Mouse (Mus musculus) neural tube, embryonic 11.5 days (tissue): Measurements from ENCODE around the gene Exoc3l2. TPM values are rescaled to one million over a fixed set of nuclear protein-coding genes. Genes with fewer than 3 reads are reported as not detected.

Experiments
- ATAC-seq: fragments of 200-750 bp; cut with Nextera tagmentation; 2 replicates; pipeline ENCODE4 v1.8.0; 2017; ENCODE audit warnings: moderate number of reproducible peaks, mild to moderate bottlenecking, moderate TSS enrichment, moderate library complexity; ENCODE audit not compliant: insufficient read depth, low FRiP score, low TSS enrichment
- DNase-seq: peaks from one replicate; pipeline ENCODE4 v3.0.0-alpha.2; 2015; ENCODE audit warnings: low spot score
- H3K27ac ChIP-seq: fragments of 300-500 bp; sonication (generic); 2 replicates; pipeline ENCODE4 v1.5.1; 2014; ENCODE audit warnings: low read depth, mild to moderate bottlenecking, low read length
- H3K27me3 ChIP-seq: fragments of 300-500 bp; sonication (generic); 2 replicates; pipeline ENCODE4 v1.6.1; 2014; ENCODE audit warnings: mild to moderate bottlenecking, low read length, mixed read lengths; ENCODE audit not compliant: control insufficient read depth, insufficient read depth
- H3K36me3 ChIP-seq: fragments of 300-500 bp; sonication (generic); 2 replicates; pipeline ENCODE4 v1.6.1; 2014; ENCODE audit warnings: mild to moderate bottlenecking, low read length, moderate library complexity, mixed read lengths; ENCODE audit not compliant: control insufficient read depth, insufficient read depth
- H3K4me1 ChIP-seq: fragments of 300-500 bp; sonication (generic); 2 replicates; pipeline ENCODE4 v1.6.1; 2014; ENCODE audit warnings: low read length, mixed read lengths; ENCODE audit not compliant: control insufficient read depth, insufficient read depth
- H3K4me2 ChIP-seq: fragments of 300-500 bp; sonication (generic); 2 replicates; pipeline ENCODE4 v1.6.1; 2014; ENCODE audit warnings: low read depth, mild to moderate bottlenecking, moderate library complexity
- H3K4me3 ChIP-seq: fragments of 300-500 bp; sonication (generic); 2 replicates; pipeline ENCODE4 v1.5.1; 2014; ENCODE audit warnings: low read depth, low read length
- H3K9ac ChIP-seq: fragments of 300-500 bp; sonication (generic); 2 replicates; pipeline ENCODE4 v1.6.1; 2014; ENCODE audit warnings: mild to moderate bottlenecking, low read length
- H3K9me3 ChIP-seq: fragments of 300-500 bp; sonication (generic); 2 replicates; pipeline ENCODE4 v1.6.1; 2016; ENCODE audit warnings: low read length; ENCODE audit not compliant: control insufficient read depth
- WGBS: fragments of 180-500 bp; shearing (Covaris S2); extraction: QIAGEN DNeasy Blood & Tissue Kit; methylation state at CpG from one replicate; pipeline ENCODE4 v1.1.7; 2014; 5-methylcytosine and 5-hydroxymethylcytosine counted together
- polyA plus RNA-seq: library from polyadenylated mRNA; unstranded; fragments of >200 nt; fragmentation: Nextera tagmentation; extraction: Ambion mirVana; gene quantifications from 2 replicates; pipeline ENCODE4 v1.2.1, GENCODE M21; 2014

Gene Exoc3l2
- polyA plus RNA-seq, 1 experiment from 2014 or later: 1.6 TPM

- Histone ChIP-seq H3K9ac (no peak overlapping the region), H3K4me1 (no peaks in the 10 kb centered on the region), H3K9me3 (no peaks in the 10 kb centered on the region), H3K27me3 (no peaks in the 10 kb centered on the region), H3K36me3 (peaks cover 25% of the 10 kb centered on the region), H3K4me2 (no peak overlapping the region), H3K27ac (no peak overlapping the region), H3K4me3 (no peak overlapping the region)
- ATAC-seq (no peak), DNase-seq (no peak)
- WGBS: 91% methylated on average over 16 of the region's 16 CpGs
Measured at GRCm38 (mm10) chr7:19447689-19448088, 15.4 kb upstream of the Exoc3l2 start.

- 86% methylated on average over 12 of the region's 12 CpGs for WGBS
- DNase-seq (no peak), ATAC-seq (no peak)
- Histone ChIP-seq H3K27ac (no peak overlapping the region), H3K4me1 (no peaks in the 10 kb centered on the region), H3K9me3 (no peaks in the 10 kb centered on the region), H3K4me3 (no peak overlapping the region), H3K9ac (no peak overlapping the region), H3K36me3 (peaks cover 23% of the 10 kb centered on the region), H3K4me2 (no peak overlapping the region), H3K27me3 (no peaks in the 10 kb centered on the region)
Measured at GRCm38 (mm10) chr7:19449165-19449564, 14.0 kb upstream of the Exoc3l2 start.

DNA sequence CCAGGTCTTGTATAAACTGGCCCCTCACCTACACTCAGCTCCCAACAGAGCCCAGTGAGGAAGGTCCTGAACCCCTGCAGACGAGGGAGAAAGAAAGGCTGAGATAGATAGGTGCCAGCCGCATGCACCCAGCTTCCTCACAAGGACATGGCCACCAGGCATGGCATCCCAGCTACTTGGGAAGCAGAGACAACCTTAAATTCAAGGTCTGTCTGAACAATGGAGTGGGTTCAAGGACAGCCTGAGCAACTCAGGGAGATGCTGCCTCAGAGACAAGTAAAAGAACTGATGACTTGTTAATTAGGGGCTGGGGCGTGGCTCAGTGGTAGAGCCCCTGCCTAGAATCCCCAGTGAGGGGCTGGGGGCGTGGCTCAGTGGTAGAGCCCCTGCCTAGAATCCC lies 7.9 kb upstream of the Exoc3l2 start:
- no peaks in the 10 kb centered on the region for H3K9me3 ChIP-seq
- no peak for ATAC-seq
- WGBS: 95% methylated on average over 4 of the region's 4 CpGs
- no peak overlapping the region for H3K4me2 ChIP-seq
- peaks cover 10% of the 10 kb centered on the region for H3K36me3 ChIP-seq
- H3K27ac ChIP-seq: no peak overlapping the region
- H3K27me3 ChIP-seq: no peaks in the 10 kb centered on the region
- no peak for DNase-seq
- H3K4me3 ChIP-seq: no peak overlapping the region
- no peak overlapping the region for H3K9ac ChIP-seq
- H3K4me1 ChIP-seq: peaks cover 7% of the 10 kb centered on the region; the same call in 1 of the 2 replicates

- 80% methylated on average over 11 of the region's 11 CpGs for WGBS
- 0 out of 2 replicates have a peak overlapping the region, but pooled peaks have one; percentile 2 for H3K4me2 ChIP-seq
- H3K27ac ChIP-seq: no peak overlapping the region
- no peak for DNase-seq
- no peak overlapping the region for H3K9ac ChIP-seq
- H3K36me3 ChIP-seq: peaks cover 10% of the 10 kb centered on the region
- peaks cover 7% of the 10 kb centered on the region; the same call in 1 of the 2 replicates for H3K4me1 ChIP-seq
- H3K9me3 ChIP-seq: no peaks in the 10 kb centered on the region
- ATAC-seq: no peak
- H3K4me3 ChIP-seq: no peak overlapping the region
- H3K27me3 ChIP-seq: no peaks in the 10 kb centered on the region
Measured at GRCm38 (mm10) chr7:19455819-19456495, 7.2 kb upstream of the Exoc3l2 start.

- Histone ChIP-seq H3K4me1 (peaks cover 7% of the 10 kb centered on the region; the same call in 1 of the 2 replicates), H3K27me3 (no peaks in the 10 kb centered on the region), H3K27ac (no peak overlapping the region), H3K4me3 (no peak overlapping the region; the same call in 1 of the 2 replicates), H3K36me3 (peaks cover 4% of the 10 kb centered on the region), H3K9ac (no peak overlapping the region), H3K4me2 (peak overlapping the region; percentile 96; the same call in 1 of the 2 replicates), H3K9me3 (no peaks in the 10 kb centered on the region)
- ATAC-seq (no peak), DNase-seq (no peak)
- WGBS: 94% methylated on average over 7 of the region's 7 CpGs
Measured at GRCm38 (mm10) chr7:19456628-19457027, 6.5 kb upstream of the Exoc3l2 start.

DNA sequence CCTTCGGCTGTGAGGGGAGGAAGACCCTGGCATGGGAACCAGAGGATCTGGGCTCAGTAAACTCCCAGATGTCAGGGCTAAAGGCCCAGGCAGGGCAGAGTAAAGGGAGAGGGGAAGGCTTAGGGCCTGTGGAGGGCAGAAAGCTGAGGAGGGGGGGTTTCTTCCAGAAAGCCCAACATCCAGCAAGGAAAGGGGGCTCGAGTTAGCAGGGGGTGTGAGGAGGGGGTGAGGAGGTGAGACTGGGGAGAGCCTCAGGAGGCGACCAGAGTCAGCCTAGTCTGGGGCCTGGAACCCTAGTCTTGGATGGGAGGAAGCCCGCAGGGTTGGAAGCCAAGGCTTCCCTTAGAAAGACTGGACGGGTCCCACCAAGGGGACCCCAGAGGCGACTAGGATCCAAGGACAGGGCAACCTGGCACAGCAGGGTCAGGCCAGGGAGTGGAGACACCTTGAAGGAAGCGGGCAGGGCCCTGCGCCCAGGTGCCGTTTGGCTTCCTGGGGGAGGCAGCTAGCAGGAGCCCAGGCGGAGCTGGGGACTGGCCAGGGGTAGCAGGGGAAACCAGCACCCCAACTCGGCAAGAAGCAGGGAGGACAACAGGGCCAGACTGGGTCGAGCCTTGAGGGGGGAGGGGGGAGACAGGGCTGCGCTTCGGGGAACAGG lies 5.6 kb upstream of the Exoc3l2 start:
- H3K4me2 ChIP-seq: peak overlapping the region; percentile 96
- H3K27me3 ChIP-seq: no peaks in the 10 kb centered on the region
- no peaks in the 10 kb centered on the region for H3K9me3 ChIP-seq
- peak overlapping the region; percentile 79 for H3K9ac ChIP-seq
- DNase-seq (no peak), ATAC-seq (peak; percentile 8; the same call in 1 of the 2 replicates)
- peaks cover 7% of the 10 kb centered on the region; the same call in 1 of the 2 replicates for H3K4me1 ChIP-seq
- H3K4me3 ChIP-seq: peak overlapping the region; percentile 99
- WGBS: 9% methylated on average over 12 of the region's 14 CpGs
- 0 out of 2 replicates have a peak overlapping the region, but pooled peaks have one; percentile 70 for H3K27ac ChIP-seq
- H3K36me3 ChIP-seq: peaks cover 2% of the 10 kb centered on the region; the same call in 1 of the 2 replicates

DNA sequence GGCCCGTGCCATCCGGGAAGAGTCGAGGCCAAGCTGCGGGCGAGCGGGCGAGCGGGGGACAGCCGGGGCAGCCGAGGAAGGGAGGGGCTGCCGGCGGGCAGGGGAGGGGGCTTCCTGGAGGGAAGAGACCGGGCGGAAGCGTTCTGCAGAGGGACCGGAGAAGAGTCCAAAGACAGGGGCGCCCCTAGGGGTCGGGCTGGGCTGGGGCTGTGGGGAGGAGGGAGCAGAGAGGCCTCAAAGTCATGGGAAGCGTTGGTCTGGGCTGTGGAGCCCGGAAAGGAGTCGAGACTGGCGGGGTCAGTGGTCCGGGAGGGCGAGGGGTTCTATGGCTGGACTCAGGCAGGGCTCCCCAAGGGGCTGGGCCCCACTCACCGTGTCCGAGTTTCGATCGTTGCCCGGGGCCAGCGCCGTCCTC lies 5.1 kb upstream of the Exoc3l2 start:
- H3K4me1 ChIP-seq: peaks cover 7% of the 10 kb centered on the region; the same call in 1 of the 2 replicates
- WGBS: under 1% methylated on average over 22 of the region's 31 CpGs
- peak; percentile 86 for DNase-seq

DNA sequence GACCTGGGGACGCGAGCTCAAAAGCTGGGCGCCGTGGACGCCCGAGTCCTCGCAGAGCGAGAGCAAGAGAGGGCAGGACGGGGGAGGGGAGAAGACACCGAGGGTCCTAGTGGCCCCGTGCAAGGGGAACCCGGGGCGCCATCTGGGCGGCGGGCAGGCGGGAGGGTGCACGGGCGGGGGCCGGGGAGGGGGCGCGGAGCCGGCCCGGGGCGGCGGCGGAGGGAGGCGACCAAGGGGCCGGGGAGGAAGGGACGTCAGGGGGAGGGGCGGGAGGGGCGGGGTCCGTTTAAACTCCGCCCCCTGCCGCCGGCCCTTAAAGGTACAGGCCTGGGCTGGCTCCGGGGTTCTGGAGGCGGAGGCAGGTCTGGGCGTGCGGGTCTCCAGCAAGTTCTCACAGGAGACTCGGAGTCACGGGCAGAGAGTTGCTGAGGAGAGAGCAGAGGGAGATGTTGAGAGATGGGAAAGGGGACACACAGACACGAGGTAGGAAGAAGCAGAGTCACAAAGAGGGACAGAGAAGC lies 4.5 kb upstream of the Exoc3l2 start, which contains the start of gene Mark4:
Mark4 (minus strand) TSS at position 231 of the 521 bp plus-strand sequence.
- under 1% methylated on average over 21 of the region's 42 CpGs for WGBS
- peaks cover 2% of the 10 kb centered on the region; the same call in 1 of the 2 replicates for H3K36me3 ChIP-seq

More for the DNA sequence above, 5.1 kb upstream of the Exoc3l2 start:
- H3K9ac ChIP-seq: peak overlapping the region; percentile 79
- peak overlapping the region; percentile 70; the same call in 1 of the 2 replicates for H3K27ac ChIP-seq
- peak overlapping the region; percentile 99 for H3K4me3 ChIP-seq
- no peaks in the 10 kb centered on the region for H3K9me3 ChIP-seq
- H3K4me2 ChIP-seq: peak overlapping the region; percentile 96
- H3K27me3 ChIP-seq: no peaks in the 10 kb centered on the region
- peaks cover 2% of the 10 kb centered on the region; the same call in 1 of the 2 replicates for H3K36me3 ChIP-seq
- peak; percentile 82 for ATAC-seq

More for the DNA sequence above, 4.5 kb upstream of the Exoc3l2 start, which contains the start of gene Mark4:
- H3K9me3 ChIP-seq: no peaks in the 10 kb centered on the region
- H3K4me3 ChIP-seq: peak within 1 kb of the TSS; percentile 99
- ATAC-seq (peak; percentile 83), DNase-seq (peak; percentile 92)
- peaks cover 7% of the 10 kb centered on the region; the same call in 1 of the 2 replicates for H3K4me1 ChIP-seq
- H3K4me2 ChIP-seq: peak within 1 kb of the TSS; percentile 96
- H3K9ac ChIP-seq: peak within 1 kb of the TSS; percentile 79
- H3K27ac ChIP-seq: peak within 1 kb of the TSS; percentile 70
- H3K27me3 ChIP-seq: no peaks in the 10 kb centered on the region
